Mouse (Mus musculus): ENCODE measurements at regions not wholly inside any gene's neighbourhood (a gene's known extent, or its start where the extent isn't known, plus 50 kb on each side); places are given as distances from the start of the nearest gene placed in this dataset.

GRCm38 (mm10) chr14:46539466-46540187, 149.2 kb upstream of the Bmp4 start:
- Histone ChIP-seq H3K9me3 (replicated peaks) (0 out of 2 replicates have a peak, but pooled peaks cover 4% of the 10 kb centered on the region), H3K9ac (no peak overlapping the region), H3K36me3 (ENCODE audit: poor library complexity, severe bottlenecking) (no peaks in the 10 kb centered on the region), H3K4me2 (no peak overlapping the region), H3K4me3 (no peak overlapping the region), H3K27ac (no peak overlapping the region), H3K27me3 (no peaks in the 10 kb centered on the region), H3K4me1 (no peaks in the 10 kb centered on the region)
- WGBS, result 91% methylated on average over 6 of the region's 6 CpGs
- no peak for ATAC-seq

GRCm38 (mm10) chr14:46536002-46536762, 145.7 kb upstream of the Bmp4 start:
- ATAC-seq, result no peak
- H3K9me3 ChIP-seq (replicated peaks), result no peaks in the 10 kb centered on the region
- H3K36me3 ChIP-seq (ENCODE audit: poor library complexity, severe bottlenecking), result no peaks in the 10 kb centered on the region
- no peak overlapping the region for H3K9ac ChIP-seq
- no peaks in the 10 kb centered on the region for H3K27me3 ChIP-seq
- 92% methylated on average over 10 of the region's 10 CpGs for WGBS
- no peak overlapping the region for H3K27ac ChIP-seq
- H3K4me2 ChIP-seq, result no peak overlapping the region
- H3K4me1 ChIP-seq, result no peaks in the 10 kb centered on the region
- H3K4me3 ChIP-seq, result no peak overlapping the region

GRCm38 (mm10) chr14:46532697-46533096, 142.2 kb upstream of the Bmp4 start:
- Histone ChIP-seq H3K27ac (no peak overlapping the region), H3K27me3 (no peaks in the 10 kb centered on the region), H3K4me3 (no peak overlapping the region), H3K9me3 (replicated peaks) (no peaks in the 10 kb centered on the region), H3K9ac (no peak overlapping the region), H3K4me1 (no peaks in the 10 kb centered on the region), H3K36me3 (ENCODE audit: poor library complexity, severe bottlenecking) (no peaks in the 10 kb centered on the region), H3K4me2 (no peak overlapping the region)
- ATAC-seq, result no peak
- WGBS, result 63% methylated on average over 1 of the region's 1 CpGs

GRCm38 (mm10) chr14:46530452-46530851, 140.0 kb upstream of the Bmp4 start:
- ATAC-seq, result no peak
- H3K27ac ChIP-seq, result no peak overlapping the region
- 84% methylated on average over 6 of the region's 6 CpGs for WGBS
- H3K9me3 ChIP-seq (replicated peaks), result no peaks in the 10 kb centered on the region
- no peak overlapping the region for H3K9ac ChIP-seq
- H3K4me3 ChIP-seq, result no peak overlapping the region
- H3K4me2 ChIP-seq, result no peak overlapping the region
- no peaks in the 10 kb centered on the region for H3K4me1 ChIP-seq
- H3K27me3 ChIP-seq, result no peaks in the 10 kb centered on the region
- H3K36me3 ChIP-seq (ENCODE audit: poor library complexity, severe bottlenecking), result no peaks in the 10 kb centered on the region

- H3K9me3 ChIP-seq (replicated peaks), result no peaks in the 10 kb centered on the region
- no peaks in the 10 kb centered on the region for H3K4me1 ChIP-seq
- whole genome bisulfite sequencing, result 86% methylated on average over 5 of the region's 5 CpGs
- H3K27me3 ChIP-seq, result no peaks in the 10 kb centered on the region
- H3K4me2 ChIP-seq, result no peak overlapping the region
- no peak overlapping the region for H3K4me3 ChIP-seq
- H3K27ac ChIP-seq, result no peak overlapping the region
- H3K36me3 ChIP-seq (ENCODE audit: poor library complexity, severe bottlenecking), result no peaks in the 10 kb centered on the region
- no peak overlapping the region for H3K9ac ChIP-seq
- ATAC-seq, result no peak
Measured at GRCm38 (mm10) chr14:46529086-46529715, 138.7 kb upstream of the Bmp4 start.

- Histone ChIP-seq H3K4me3 (no peak overlapping the region), H3K4me1 (no peaks in the 10 kb centered on the region), H3K9ac (no peak overlapping the region), H3K4me2 (no peak overlapping the region), H3K36me3 (ENCODE audit: poor library complexity, severe bottlenecking) (no peaks in the 10 kb centered on the region), H3K9me3 (replicated peaks) (no peaks in the 10 kb centered on the region), H3K27ac (no peak overlapping the region), H3K27me3 (no peaks in the 10 kb centered on the region)
- no peak for ATAC-seq
- WGBS, result 64% methylated on average over 4 of the region's 4 CpGs
Measured at GRCm38 (mm10) chr14:46517258-46517657, 126.8 kb upstream of the Bmp4 start.

GRCm38 (mm10) chr14:46516285-46516684, 125.8 kb upstream of the Bmp4 start:
- Histone ChIP-seq H3K4me2 (no peak overlapping the region), H3K36me3 (ENCODE audit: poor library complexity, severe bottlenecking) (no peaks in the 10 kb centered on the region), H3K4me3 (no peak overlapping the region), H3K27me3 (no peaks in the 10 kb centered on the region), H3K9ac (no peak overlapping the region), H3K9me3 (replicated peaks) (no peaks in the 10 kb centered on the region), H3K4me1 (no peaks in the 10 kb centered on the region), H3K27ac (no peak overlapping the region)
- WGBS, result 85% methylated on average over 3 of the region's 3 CpGs
- no peak for ATAC-seq

GRCm38 (mm10) chr14:46514262-46514932, 123.9 kb upstream of the Bmp4 start:
- H3K27ac ChIP-seq, result no peak overlapping the region
- no peaks in the 10 kb centered on the region for H3K9me3 ChIP-seq (replicated peaks)
- H3K4me2 ChIP-seq, result no peak overlapping the region
- no peak overlapping the region for H3K4me3 ChIP-seq
- ATAC-seq, result no peak
- 89% methylated on average over 4 of the region's 4 CpGs for WGBS
- no peaks in the 10 kb centered on the region for H3K27me3 ChIP-seq
- H3K36me3 ChIP-seq (ENCODE audit: poor library complexity, severe bottlenecking), result no peaks in the 10 kb centered on the region
- H3K9ac ChIP-seq, result no peak overlapping the region
- H3K4me1 ChIP-seq, result no peaks in the 10 kb centered on the region

- no peak overlapping the region for H3K27ac ChIP-seq
- no peak for ATAC-seq
- no peak overlapping the region for H3K9ac ChIP-seq
- H3K4me2 ChIP-seq, result no peak overlapping the region
- no peaks in the 10 kb centered on the region for H3K4me1 ChIP-seq
- WGBS, result 88% methylated on average over 1 of the region's 1 CpGs
- H3K36me3 ChIP-seq (ENCODE audit: poor library complexity, severe bottlenecking), result no peaks in the 10 kb centered on the region
- H3K27me3 ChIP-seq, result no peaks in the 10 kb centered on the region
- H3K4me3 ChIP-seq, result no peak overlapping the region
- no peaks in the 10 kb centered on the region for H3K9me3 ChIP-seq (replicated peaks)
Measured at GRCm38 (mm10) chr14:46512118-46512517, 121.6 kb upstream of the Bmp4 start.

GRCm38 (mm10) chr14:46508871-46509270, 118.4 kb upstream of the Bmp4 start:
- Histone ChIP-seq H3K4me3 (no peak overlapping the region), H3K36me3 (ENCODE audit: poor library complexity, severe bottlenecking) (no peaks in the 10 kb centered on the region), H3K9ac (no peak overlapping the region), H3K27me3 (no peaks in the 10 kb centered on the region), H3K4me1 (no peaks in the 10 kb centered on the region), H3K27ac (no peak overlapping the region), H3K4me2 (no peak overlapping the region), H3K9me3 (replicated peaks) (no peaks in the 10 kb centered on the region)
- WGBS, result 75% methylated on average over 5 of the region's 5 CpGs
- no peak for ATAC-seq

- Histone ChIP-seq H3K4me1 (no peaks in the 10 kb centered on the region), H3K9ac (no peak overlapping the region), H3K27me3 (no peaks in the 10 kb centered on the region), H3K36me3 (ENCODE audit: poor library complexity, severe bottlenecking) (no peaks in the 10 kb centered on the region), H3K9me3 (replicated peaks) (no peaks in the 10 kb centered on the region), H3K27ac (no peak overlapping the region), H3K4me2 (no peak overlapping the region), H3K4me3 (no peak overlapping the region)
- ATAC-seq, result no peak
- WGBS, result 90% methylated on average over 3 of the region's 3 CpGs
Measured at GRCm38 (mm10) chr14:46505266-46505665, 114.8 kb upstream of the Bmp4 start.

GRCm38 (mm10) chr14:46491601-46492000, 101.1 kb upstream of the Bmp4 start:
- WGBS, result 81% methylated on average over 9 of the region's 9 CpGs
- ATAC-seq, result no peak

More at GRCm38 (mm10) chr14:46491601-46492000, 101.1 kb upstream of the Bmp4 start:
- Histone ChIP-seq H3K4me3 (no peak overlapping the region), H3K27ac (no peak overlapping the region), H3K27me3 (no peaks in the 10 kb centered on the region), H3K9me3 (replicated peaks) (no peaks in the 10 kb centered on the region; the same call in 1 of the 2 replicates), H3K4me2 (no peak overlapping the region), H3K4me1 (no peaks in the 10 kb centered on the region), H3K36me3 (ENCODE audit: poor library complexity, severe bottlenecking) (no peaks in the 10 kb centered on the region), H3K9ac (no peak overlapping the region)

All from forebrain, embryonic 13.5 days (tissue).